Mouse (Mus musculus) cerebellum, adult 18-20 months (tissue): ENCODE data around the gene Ank3.

Experiments used
- DNase-seq, 2 experiments: peaks; one replicate each; pipeline ENCODE4 v3.0.0; 2021

Gene Ank3

GRCm38 (mm10) chr10:69787379-69787778, 388.8 kb downstream of the Ank3 start:
- peak in 1 of 2 experiments; percentile 48 for DNase-seq

- no peak for DNase-seq
Observed at GRCm38 (mm10) chr10:69790606-69791005, 392.0 kb downstream of the Ank3 start.

GRCm38 (mm10) chr10:69791951-69792350, 393.4 kb downstream of the Ank3 start:
- DNase-seq = peak in 1 of 2 experiments; percentile 39

GRCm38 (mm10) chr10:69792400-69792799, 393.8 kb downstream of the Ank3 start:
- no peak for DNase-seq

GRCm38 (mm10) chr10:69793079-69793478, 394.5 kb downstream of the Ank3 start:
- peak; percentile 64 to 70 for DNase-seq

- DNase-seq = no peak
Observed at GRCm38 (mm10) chr10:69795656-69796055, 397.1 kb downstream of the Ank3 start.

- peak; percentile 73 to 79 for DNase-seq
Observed at GRCm38 (mm10) chr10:69796421-69796886, 397.9 kb downstream of the Ank3 start.

- peak; percentile 35 to 38 for DNase-seq
Observed at GRCm38 (mm10) chr10:69803135-69803756, 404.7 kb downstream of the Ank3 start.

GRCm38 (mm10) chr10:69804613-69805012, 406.0 kb downstream of the Ank3 start:
- no peak for DNase-seq

- no peak for DNase-seq
Observed at GRCm38 (mm10) chr10:69810785-69811184, 412.2 kb downstream of the Ank3 start.

- no peak for DNase-seq
Observed at GRCm38 (mm10) chr10:69813823-69814522, 415.4 kb downstream of the Ank3 start.

GRCm38 (mm10) chr10:69821245-69821644, 422.7 kb downstream of the Ank3 start:
- peak in 1 of 2 experiments; percentile 39 for DNase-seq

- no peak for DNase-seq
Observed at GRCm38 (mm10) chr10:69828770-69829169, 430.2 kb downstream of the Ank3 start.

- no peak for DNase-seq
Observed at GRCm38 (mm10) chr10:69829236-69829635, 430.7 kb downstream of the Ank3 start.

GRCm38 (mm10) chr10:69831568-69831967, 433.0 kb downstream of the Ank3 start:
- DNase-seq = no peak

- no peak for DNase-seq
Observed at GRCm38 (mm10) chr10:69832241-69832640, 433.7 kb downstream of the Ank3 start.

- no peak for DNase-seq
Observed at GRCm38 (mm10) chr10:69832822-69833221, 434.2 kb downstream of the Ank3 start.

- DNase-seq = no peak
Observed at GRCm38 (mm10) chr10:69834700-69835099, 436.1 kb downstream of the Ank3 start.

GRCm38 (mm10) chr10:69845749-69846148, 447.2 kb downstream of the Ank3 start:
- peak; percentile 66 to 73 for DNase-seq

GRCm38 (mm10) chr10:69852366-69853091, 454.0 kb downstream of the Ank3 start:
- peak in 1 of 2 experiments; percentile 48 for DNase-seq

- DNase-seq = peak in 1 of 2 experiments; percentile 38
Observed at GRCm38 (mm10) chr10:69854587-69855185, 456.1 kb downstream of the Ank3 start.

- DNase-seq = no peak
Observed at GRCm38 (mm10) chr10:69858011-69858410, 459.4 kb downstream of the Ank3 start.
